Mouse (Mus musculus) forebrain, postnatal 0 days (tissue): ENCODE measurements around the gene Itga2. TPM values are rescaled to one million over a fixed set of nuclear protein-coding genes. Genes with fewer than 3 reads are reported as not detected.

Experiments used
- ATAC-seq: fragments of 200-750 bp; cut with Nextera tagmentation; 2 replicates; pipeline ENCODE4 v1.8.0; 2017; ENCODE audit warnings: mild to moderate bottlenecking, moderate library complexity
- DNase-seq: peaks from one replicate; pipeline ENCODE4 v3.0.0-alpha.2; 2015
- H3K27ac ChIP-seq: fragments of 300-500 bp; sonication (generic); 2 replicates; pipeline ENCODE4 v1.5.1; 2014; ENCODE audit warnings: low read depth, mild to moderate bottlenecking, antibody characterized with exemption, low read length, moderate library complexity, mixed read lengths
- H3K27me3 ChIP-seq: fragments of 300-500 bp; sonication (generic); 2 replicates; pipeline ENCODE4 v1.6.1; 2014; ENCODE audit warnings: mild to moderate bottlenecking, low read length, mixed read lengths; ENCODE audit not compliant: insufficient read depth
- H3K36me3 ChIP-seq: fragments of 300-500 bp; sonication (generic); 2 replicates; pipeline ENCODE4 v1.6.1; 2014; ENCODE audit warnings: mild to moderate bottlenecking, moderate library complexity; ENCODE audit not compliant: insufficient read depth
- H3K4me1 ChIP-seq: fragments of 300-500 bp; sonication (generic); 2 replicates; pipeline ENCODE4 v1.6.1; 2014; ENCODE audit warnings: antibody characterized with exemption; ENCODE audit not compliant: insufficient read depth
- H3K4me2 ChIP-seq: fragments of 300-500 bp; sonication (generic); 2 replicates; pipeline ENCODE4 v1.6.1; 2014; ENCODE audit warnings: low read depth, mild to moderate bottlenecking, moderate library complexity
- H3K4me3 ChIP-seq: fragments of 300-500 bp; sonication (generic); 2 replicates; pipeline ENCODE4 v1.5.1; 2014; ENCODE audit warnings: low read depth, low read length, mixed read lengths
- H3K9ac ChIP-seq: fragments of 300-500 bp; sonication (generic); 2 replicates; pipeline ENCODE4 v1.6.1; 2014; ENCODE audit warnings: mild to moderate bottlenecking
- H3K9me3 ChIP-seq: fragments of 300-500 bp; sonication (generic); 2 replicates; pipeline ENCODE4 v1.6.1; 2016; ENCODE audit warnings: low read length
- CTCF ChIP-seq: sonication (generic); IDR thresholded peaks from 2 replicates; pipeline ENCODE4 v1.5.1; 2016; ENCODE audit warnings: antibody characterized with exemption, control low read depth, low read depth
- whole genome bisulfite sequencing: fragments of 180-500 bp; shearing (Covaris S2); extraction: QIAGEN DNeasy Blood & Tissue Kit; methylation state at CpG from one replicate; pipeline ENCODE4 v1.1.7; 2014; 5-methylcytosine and 5-hydroxymethylcytosine counted together
- polyA plus RNA-seq: library from polyadenylated mRNA; unstranded; fragments of >200 nt; fragmentation: Nextera tagmentation; extraction: Ambion mirVana; gene quantifications from 2 replicates; pipeline ENCODE4 v1.2.1, GENCODE M21; 2015
- total RNA-seq: library from RNA; depleted of rRNA; stranded (reverse); fragments of >200 nt; gene quantifications from 2 replicates; pipeline ENCODE4 v1.2.3, GENCODE M21; 2014

Itga2 gene
- total and polyA plus RNA-seq, 2 experiments from 2014 or later: 0.63 to 0.86 TPM

DNA sequence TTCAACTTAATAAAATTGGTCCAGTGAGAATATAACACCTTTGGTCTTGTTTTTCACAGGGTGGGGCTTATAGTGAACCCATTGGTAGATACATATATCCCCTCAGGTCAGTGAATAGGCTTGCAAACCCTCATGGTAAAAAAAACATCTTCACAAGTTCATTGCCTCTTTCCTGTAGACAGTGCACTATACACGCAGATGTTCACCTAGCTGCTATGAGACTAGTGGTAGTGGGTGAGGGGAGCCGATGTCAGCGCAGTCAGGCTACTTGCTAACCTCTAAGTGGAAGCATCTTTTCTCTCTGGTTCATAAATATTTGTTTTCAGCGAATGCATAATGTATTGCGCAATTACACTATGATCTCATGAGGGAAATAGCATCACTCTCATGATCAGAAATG is 22.4 kb downstream of the Itga2 start:
- Histone ChIP-seq H3K27ac (no peak overlapping the region), H3K36me3 (no peaks in the 10 kb centered on the region), H3K4me1 (no peaks in the 10 kb centered on the region), H3K4me3 (no peak overlapping the region), H3K9ac (no peak overlapping the region), H3K27me3 (no peaks in the 10 kb centered on the region), H3K4me2 (no peak overlapping the region), H3K9me3 (no peaks in the 10 kb centered on the region)
- WGBS: 92% methylated on average over 5 of the region's 5 CpGs
- DNase-seq (no peak), ATAC-seq (no peak)
- TF ChIP-seq CTCF: no peak

DNA sequence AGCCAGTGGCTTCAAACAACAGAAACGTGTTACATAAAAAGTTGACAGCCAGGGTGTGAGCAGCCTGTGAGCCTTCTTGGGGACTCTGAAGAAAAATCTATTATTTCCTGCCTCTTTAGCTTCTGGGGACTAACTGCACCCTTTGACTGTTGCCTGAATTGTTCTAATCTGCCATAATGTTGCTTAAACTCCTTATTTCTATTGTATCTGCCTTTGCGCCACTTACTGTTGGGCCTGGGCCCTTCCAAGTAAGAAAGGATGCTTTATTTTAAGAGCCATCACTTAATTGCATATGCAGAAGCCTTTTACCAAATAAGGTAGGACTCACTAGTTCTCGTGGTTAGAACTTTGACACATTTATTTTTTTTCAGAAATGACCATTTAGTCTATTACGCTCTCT is 24.0 kb downstream of the Itga2 start:
- TF ChIP-seq CTCF: no peak
- no peak for ATAC-seq
- DNase-seq: no peak
- Histone ChIP-seq H3K9ac (no peak overlapping the region), H3K4me3 (no peak overlapping the region), H3K27me3 (no peaks in the 10 kb centered on the region), H3K36me3 (no peaks in the 10 kb centered on the region), H3K9me3 (no peaks in the 10 kb centered on the region), H3K27ac (no peak overlapping the region), H3K4me2 (no peak overlapping the region), H3K4me1 (no peaks in the 10 kb centered on the region)
- 79% methylated on average over 4 of the region's 4 CpGs for WGBS

DNA sequence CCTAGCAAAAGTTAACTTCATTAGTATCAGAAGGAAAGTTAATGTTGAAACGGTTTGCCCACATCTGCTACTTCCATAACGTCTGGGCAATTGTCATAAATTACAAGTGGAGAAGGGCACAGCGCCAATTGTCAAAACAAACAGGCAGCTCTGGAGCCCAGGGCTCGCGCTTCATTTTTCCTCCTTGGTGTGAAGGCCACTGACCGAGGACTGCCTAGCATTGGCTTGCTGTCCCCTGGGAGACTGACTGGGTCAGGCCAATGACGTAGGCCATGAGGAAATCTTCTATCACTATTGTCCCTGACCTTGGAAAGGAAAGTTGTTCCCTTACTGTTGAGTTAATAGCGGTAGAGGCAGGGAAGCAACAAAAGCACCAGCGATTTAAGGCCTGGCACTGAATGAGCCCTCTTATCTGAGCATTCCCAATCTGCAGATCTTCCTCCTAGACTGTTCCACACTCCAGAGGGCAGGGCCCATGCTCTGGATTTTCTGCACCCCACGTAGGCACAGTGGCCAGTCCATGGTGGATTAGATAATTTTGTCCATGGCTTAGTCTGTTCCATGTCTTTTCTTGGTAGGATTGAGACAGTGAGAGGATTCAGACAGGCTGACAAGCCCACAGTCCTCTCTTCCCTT is 35.0 kb downstream of the Itga2 start:
- ATAC-seq: no peak
- H3K4me3 ChIP-seq: no peak overlapping the region
- DNase-seq: no peak
- no peaks in the 10 kb centered on the region for H3K36me3 ChIP-seq
- H3K27me3 ChIP-seq: no peaks in the 10 kb centered on the region
- no peak for TF ChIP-seq CTCF
- no peaks in the 10 kb centered on the region for H3K4me1 ChIP-seq
- 72% methylated on average over 10 of the region's 10 CpGs for WGBS
- H3K4me2 ChIP-seq: no peak overlapping the region
- H3K9me3 ChIP-seq: no peaks in the 10 kb centered on the region
- no peak overlapping the region for H3K27ac ChIP-seq
- no peak overlapping the region for H3K9ac ChIP-seq

DNA sequence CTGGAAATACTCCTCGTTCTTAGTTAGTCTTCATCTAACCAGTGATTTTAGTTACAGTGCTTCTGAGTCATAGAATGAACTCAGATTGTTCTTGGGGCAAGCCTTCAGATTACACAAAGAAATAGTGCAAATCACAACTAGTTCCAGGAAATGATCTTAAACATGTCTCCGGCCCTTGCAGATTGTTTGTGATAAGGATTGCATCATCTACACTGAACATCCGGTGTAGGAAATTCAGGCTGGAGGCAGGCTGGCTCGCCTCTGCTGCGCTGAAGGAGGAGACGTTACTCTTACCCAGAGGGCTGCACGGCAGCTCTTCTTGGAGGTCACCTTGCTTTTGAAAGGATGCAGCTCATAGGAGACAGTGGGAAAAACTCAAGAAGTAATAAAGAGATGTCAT is 36.0 kb downstream of the Itga2 start:
- DNase-seq: no peak
- H3K4me2 ChIP-seq: no peak overlapping the region
- no peak for TF ChIP-seq CTCF
- no peaks in the 10 kb centered on the region for H3K9me3 ChIP-seq
- H3K27ac ChIP-seq: no peak overlapping the region
- ATAC-seq: no peak
- no peak overlapping the region for H3K9ac ChIP-seq
- no peaks in the 10 kb centered on the region for H3K27me3 ChIP-seq
- H3K36me3 ChIP-seq: no peaks in the 10 kb centered on the region
- 90% methylated on average over 7 of the region's 7 CpGs for WGBS
- H3K4me1 ChIP-seq: no peaks in the 10 kb centered on the region
- H3K4me3 ChIP-seq: no peak overlapping the region

DNA sequence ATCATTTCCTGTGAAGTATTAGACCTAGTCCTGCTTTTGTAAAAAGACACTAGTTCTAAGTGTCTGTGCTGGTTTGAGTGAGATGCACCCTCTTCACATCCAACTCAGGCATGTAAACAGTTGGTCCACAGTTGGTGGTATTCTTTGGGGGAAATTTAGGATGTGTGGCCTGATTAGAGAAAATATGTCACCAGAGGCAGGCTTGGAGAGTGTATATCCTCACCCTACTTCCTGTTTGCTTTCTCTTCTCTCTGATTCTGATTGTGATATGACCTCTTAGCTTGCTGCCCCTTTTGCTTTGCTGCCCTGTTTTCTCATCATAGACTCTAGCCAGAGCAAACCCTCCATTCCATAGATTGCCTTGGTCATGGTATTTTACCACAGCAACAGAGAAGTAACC is 37.2 kb downstream of the Itga2 start:
- ATAC-seq: no peak

DNA sequence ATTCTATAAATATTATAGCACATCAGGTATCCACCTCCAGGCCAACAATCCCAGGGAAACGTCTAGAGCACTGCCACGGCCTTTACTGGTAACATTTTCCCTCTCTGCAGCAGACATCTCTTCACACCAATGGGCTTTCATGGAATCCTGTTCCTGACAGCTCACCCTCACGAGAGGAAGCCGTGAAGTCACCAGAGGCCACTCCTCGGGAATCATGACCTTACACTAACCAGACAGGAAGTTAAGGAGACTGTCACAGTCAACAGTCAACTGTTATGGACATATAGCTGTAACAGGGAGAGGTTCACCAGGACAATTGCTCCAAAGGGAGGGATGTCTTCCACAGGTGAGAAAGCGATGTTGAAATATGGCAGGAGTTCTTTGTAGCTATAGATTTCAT is 40.2 kb downstream of the Itga2 start:
- no peak overlapping the region for H3K27ac ChIP-seq
- no peak for DNase-seq
- 71% methylated on average over 6 of the region's 6 CpGs for WGBS
- no peaks in the 10 kb centered on the region for H3K9me3 ChIP-seq
- TF ChIP-seq CTCF: no peak
- no peaks in the 10 kb centered on the region for H3K27me3 ChIP-seq
- no peak overlapping the region for H3K4me2 ChIP-seq
- no peak overlapping the region for H3K9ac ChIP-seq
- no peak overlapping the region for H3K4me3 ChIP-seq
- H3K36me3 ChIP-seq: no peaks in the 10 kb centered on the region
- no peak for ATAC-seq
- H3K4me1 ChIP-seq: no peaks in the 10 kb centered on the region

More for the DNA sequence above, 37.2 kb downstream of the Itga2 start:
- Histone ChIP-seq H3K9ac (no peak overlapping the region), H3K36me3 (no peaks in the 10 kb centered on the region), H3K4me2 (no peak overlapping the region), H3K4me3 (no peak overlapping the region), H3K4me1 (no peaks in the 10 kb centered on the region), H3K9me3 (no peaks in the 10 kb centered on the region), H3K27ac (no peak overlapping the region), H3K27me3 (no peaks in the 10 kb centered on the region)
- no peak for DNase-seq
- no peak for TF ChIP-seq CTCF

DNA sequence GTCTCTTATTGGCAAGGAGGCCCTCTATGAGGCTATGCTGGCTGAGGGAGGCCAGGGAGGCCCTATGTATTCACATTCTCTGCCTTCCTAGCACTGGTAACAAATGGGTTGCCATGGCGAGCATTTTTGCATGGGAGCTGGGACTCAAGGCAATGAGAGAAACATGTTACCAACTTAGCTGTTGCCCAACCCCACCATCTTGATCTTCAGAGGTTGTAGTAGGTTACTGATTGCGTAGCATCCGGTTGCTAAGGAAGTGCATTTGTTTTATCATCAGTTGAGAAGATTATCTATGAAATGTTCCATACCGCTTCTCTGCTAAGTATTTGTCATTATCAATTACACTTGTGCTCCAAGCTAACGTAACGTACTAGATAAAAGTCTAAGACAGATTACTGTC is 44.2 kb downstream of the Itga2 start:
- H3K4me3 ChIP-seq: no peak overlapping the region
- no peaks in the 10 kb centered on the region for H3K9me3 ChIP-seq
- DNase-seq: no peak
- no peak overlapping the region for H3K9ac ChIP-seq
- no peak for TF ChIP-seq CTCF
- H3K27me3 ChIP-seq: no peaks in the 10 kb centered on the region
- no peak overlapping the region for H3K4me2 ChIP-seq
- peak; percentile 42 for ATAC-seq
- H3K4me1 ChIP-seq: no peaks in the 10 kb centered on the region
- H3K27ac ChIP-seq: no peak overlapping the region
- WGBS: 94% methylated on average over 6 of the region's 6 CpGs
- H3K36me3 ChIP-seq: no peaks in the 10 kb centered on the region
